11 mouse cellular contexts compared by ENCODE assay signal in the genomic region with DNA sequence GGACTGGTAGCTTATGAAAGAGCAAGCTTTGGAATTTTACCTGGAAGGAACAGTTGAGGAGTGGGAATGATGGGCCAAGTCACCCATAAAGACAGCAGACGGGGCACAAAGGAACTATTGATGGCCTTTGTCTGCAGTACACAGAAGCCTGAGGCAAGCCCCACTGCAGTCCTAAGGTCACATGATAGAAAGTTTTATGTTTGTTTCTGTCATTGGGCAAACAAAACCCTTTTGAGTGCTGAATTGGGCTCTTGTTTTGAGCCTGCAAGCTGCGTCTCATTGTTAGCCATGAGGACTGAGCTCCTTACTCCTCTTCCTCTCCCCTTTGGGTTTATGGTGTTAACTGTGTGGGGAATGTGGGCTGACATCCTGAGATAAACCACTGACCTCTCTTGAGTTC.
A peak's percentile ranks its signal among the peaks of the same experiment; 100 is the strongest.
DNase-seq lines count a peak whose midpoint lies in the region.
"Had no signal": no experiment of that assay in that cellular context is flagged by ENCODE, and none has a peak within 500 bp of the region (broad histone marks: within the 10 kb centered on the region; RNA-seq: fewer than 3 reads in every experiment).

No protein-coding gene starts in this region.

- DNase-seq in cerebellum, adult 9-11 months, result peak; percentile 4
- DNase-seq in cerebellum, postnatal 10 days, result no peak
- DNase-seq in layer of hippocampus, adult 8-10 months (ENCODE audit: low spot score in 2 of 2), result peak; percentile 4 to 16
- DNase-seq in layer of hippocampus, postnatal 10 days (ENCODE audit: low spot score in 2 of 2), result no peak
- peak; percentile 2 for DNase-seq in ES-CJ7 (ENCODE audit: low read depth, low spot score)
- peak; percentile 15 for DNase-seq in embryo, embryonic 9.5 days (ENCODE audit: extremely low spot score)
- no peak for DNase-seq in heart, postnatal 4 days
- no peak for DNase-seq in adrenal gland, postnatal 14 days
- DNase-seq: kidney, adult 18-20 months; lung, adult 2 months; thymus, postnatal 4 days had no signal

Comparison
In these comparisons a context has a peak if more than half of its experiments do, and no peak if none do; other contexts are left out.
1. DNase-seq: peak in cerebellum, adult 9-11 months (single experiment), layer of hippocampus, adult 8-10 months (2 of 2), ES-CJ7 (single experiment) and embryo, embryonic 9.5 days (single experiment); none in cerebellum, postnatal 10 days (0 of 2), layer of hippocampus, postnatal 10 days (0 of 2), heart, postnatal 4 days (single experiment) and adrenal gland, postnatal 14 days (single experiment).